Mouse (Mus musculus) left cerebral cortex, postnatal 10 days (tissue): ENCODE results near the gene Mrps9. TPM values are rescaled to one million over a fixed set of nuclear protein-coding genes. Genes with fewer than 3 reads are reported as not detected.
A peak's percentile ranks its signal among the peaks of the same experiment; 100 is the strongest.
"Not testable (repeated sequence)": the region's sequence is repeated elsewhere in the genome, so short reads cannot be mapped to it uniquely, and the experiment has no call there.

Experiments used
- DNase-seq, 2 experiments: peaks; one replicate each; pipeline ENCODE4 v3.0.0; 2021 to 2022; ENCODE audit warnings: low spot score in 2 of 2, mixed read lengths in 1 of 2; ENCODE audit errors: extremely low spot score in 1 of 2
- intact Hi-C: fragments of 180-260 bp; cut with DNase I; formaldehyde crosslinking; loops from one replicate; pipeline ENCODE4 v1.15.1; 2025
- total RNA-seq, 2 experiments: library from RNA; stranded (reverse); gene quantifications; 2 replicates each; pipeline ENCODE4 v1.2.3; 2021

Mrps9 gene
- 10 to 100 TPM; 37.7 to 39.4 TPM for total RNA-seq

DNA sequence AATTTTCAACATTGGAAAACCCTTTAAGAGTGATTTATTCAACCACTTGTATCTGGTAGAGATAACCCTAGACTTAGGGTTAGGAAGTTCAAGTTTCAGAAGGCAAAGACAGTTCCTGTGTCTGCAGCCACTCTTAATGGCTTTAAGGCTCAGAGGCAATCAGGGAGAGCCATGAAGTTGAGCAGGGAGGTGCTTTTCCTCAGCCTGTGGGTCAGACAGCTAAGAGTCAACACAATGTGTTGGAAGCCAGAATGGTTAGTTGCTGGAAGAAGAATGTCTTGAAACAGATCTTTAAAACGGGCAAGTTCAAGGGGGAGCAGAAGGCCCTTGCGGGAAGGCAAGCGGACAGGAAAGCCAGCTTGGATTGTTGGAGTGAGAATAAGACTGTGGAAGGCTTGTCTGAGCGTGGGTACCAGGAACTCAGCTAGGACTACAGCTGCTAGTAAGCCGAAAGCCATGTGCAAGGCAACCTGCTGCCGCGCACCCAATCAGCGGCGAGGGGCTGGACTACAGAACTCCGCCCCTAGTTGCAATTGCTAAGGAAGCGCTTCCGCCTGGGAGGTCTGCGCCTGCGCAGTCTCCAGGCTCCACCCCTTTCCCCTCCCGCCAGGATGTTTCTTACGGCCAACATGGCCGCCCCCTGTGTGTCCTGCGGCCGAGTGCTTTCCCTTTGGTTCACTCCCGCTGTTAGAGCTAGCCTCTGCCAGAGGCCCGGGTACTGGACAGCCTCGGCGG is at the start of gene Mrps9:
Gene Mrps9 (plus strand): TSS at position 571 of the 735 bp plus-strand sequence.
- peak; percentile 95 to 98 for DNase-seq
- intact Hi-C loops, result no loop called here

DNA sequence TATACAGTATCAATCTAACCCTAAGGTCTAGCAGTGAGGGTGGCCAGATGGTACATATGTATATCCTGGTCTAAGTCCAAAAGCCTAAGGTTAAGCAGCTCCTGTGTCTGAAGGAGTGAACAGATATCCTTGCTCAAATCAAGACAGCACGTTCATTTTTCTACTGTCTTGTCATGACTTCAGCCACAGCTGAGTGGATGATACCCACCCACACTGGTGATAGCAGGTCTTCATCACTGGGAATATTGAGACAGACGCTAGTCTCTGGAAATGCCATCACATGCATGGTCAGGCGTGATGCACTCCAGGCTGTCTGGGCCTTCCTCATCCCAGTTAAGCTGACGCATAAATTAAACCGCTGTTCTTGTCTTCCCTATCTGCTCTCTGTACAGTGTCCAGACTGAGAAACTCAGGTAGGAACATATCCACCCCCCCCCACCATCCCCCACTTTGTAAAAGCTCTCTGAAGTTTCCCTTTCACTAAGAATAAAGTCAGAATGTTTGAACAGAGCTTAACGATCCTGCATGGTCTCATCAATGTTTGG is 37.7 kb upstream of the Mrps9 start:
- intact Hi-C loops, result no loop called here
- no peak for DNase-seq

GRCm38 (mm10) chr1:42814798-42815619 is 36.0 kb upstream of the Mrps9 start:
- no peak for DNase-seq
- intact Hi-C loops, result no loop called here

DNA sequence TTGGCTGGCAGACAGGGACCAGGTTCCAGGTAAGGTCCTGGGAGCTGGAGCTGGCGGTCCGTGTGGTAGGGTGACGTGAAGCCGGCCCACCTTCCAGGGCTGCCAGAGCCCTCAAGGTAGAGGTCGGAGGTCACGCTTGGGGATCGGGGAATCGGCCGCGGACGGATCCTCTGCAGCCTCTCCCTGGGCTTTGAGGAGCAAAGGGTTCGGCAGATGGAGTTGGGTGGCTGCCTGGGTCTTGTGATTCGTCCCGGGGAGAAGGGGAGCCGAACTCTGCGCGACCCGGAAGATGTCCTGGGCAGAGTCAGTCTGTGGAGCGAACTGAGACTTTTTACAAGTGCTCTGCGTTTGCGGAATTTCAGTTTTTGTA is 350 bp downstream of the Mrps9 start:
- DNase-seq, result peak in 1 of 2 experiments; percentile 63
- intact Hi-C loops, result no loop called here

DNA sequence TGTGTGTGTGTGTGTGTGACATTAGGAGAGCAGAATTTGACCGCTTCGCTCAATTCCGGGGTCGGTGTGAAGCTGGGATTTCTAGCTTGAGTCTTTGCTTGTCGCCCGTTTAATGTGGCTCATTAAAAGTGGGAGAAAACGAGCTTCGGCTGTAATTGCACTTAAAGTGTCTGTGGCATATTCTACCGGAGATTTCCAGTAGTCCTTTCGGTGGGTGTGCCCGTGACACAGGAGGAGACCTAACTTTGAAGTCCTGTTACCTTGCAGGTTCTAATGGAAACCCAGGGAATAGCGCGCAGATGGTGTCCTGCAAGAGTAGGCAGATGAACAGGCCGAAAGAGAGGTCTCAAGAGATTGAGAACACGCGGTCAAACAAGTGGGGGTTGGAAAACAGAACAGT is 777 bp downstream of the Mrps9 start:
- intact Hi-C loops, result no loop called here
- no peak for DNase-seq

DNA sequence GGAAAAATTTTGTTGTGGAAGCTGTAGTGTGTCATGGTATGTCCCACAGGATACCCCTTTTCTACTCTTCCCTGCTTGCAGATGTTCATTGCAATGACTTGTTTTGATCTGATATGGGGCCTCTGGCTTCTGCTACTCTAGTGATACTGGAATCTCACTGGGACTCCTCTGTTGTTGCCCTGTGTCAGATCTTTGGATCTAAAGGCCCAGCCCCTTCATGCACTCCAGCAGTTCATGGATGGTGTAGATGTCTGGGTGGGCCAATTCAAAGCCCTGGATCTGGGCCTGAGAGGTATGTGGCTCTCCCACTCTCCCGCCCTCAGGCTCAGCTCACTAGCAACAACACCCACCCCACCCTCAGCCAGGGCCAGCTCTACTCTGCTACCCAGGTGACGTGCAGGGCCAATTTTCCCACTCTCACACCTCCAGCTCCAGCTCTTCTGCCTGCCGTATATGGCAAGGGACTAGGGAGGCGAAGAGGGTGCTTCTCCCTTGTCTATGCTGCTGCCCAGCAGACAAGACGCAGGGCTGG is 13.8 kb downstream of the Mrps9 start:
- intact Hi-C loops, result no loop called here
- DNase-seq, result no peak

DNA sequence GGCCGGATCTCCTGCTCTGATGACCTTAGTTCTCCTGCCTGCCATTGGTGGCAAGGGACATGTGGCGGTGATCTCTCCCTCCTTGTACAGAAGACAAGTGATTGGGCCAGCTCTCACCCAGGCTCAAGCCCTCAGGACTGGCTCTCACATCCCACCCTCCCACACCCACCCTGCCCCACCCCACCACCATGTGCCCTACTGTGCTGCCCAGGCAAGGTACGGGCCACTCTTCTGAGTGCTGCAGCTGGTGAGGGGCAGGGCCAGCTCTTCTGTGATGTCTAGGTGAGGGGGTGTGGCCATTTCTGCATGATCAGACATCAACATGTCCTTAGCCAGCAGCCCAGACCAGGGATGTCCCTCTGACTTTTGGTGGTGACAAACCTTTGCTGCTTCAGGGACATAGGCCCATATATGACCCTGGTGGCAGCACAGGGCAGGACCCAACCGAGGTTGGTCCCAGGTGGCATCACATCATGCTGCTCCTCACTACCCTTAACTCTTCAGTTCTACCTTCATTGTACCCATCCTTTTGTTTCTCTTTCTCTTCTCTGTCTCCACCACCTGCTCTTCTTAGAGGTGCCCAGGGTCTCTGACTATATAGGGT is 14.4 kb downstream of the Mrps9 start:
- intact Hi-C loops, result no loop called here
- DNase-seq, result no peak

GRCm38 (mm10) chr1:42865986-42866385 is 15.0 kb downstream of the Mrps9 start:
- intact Hi-C loops, result no loop called here
- no peak for DNase-seq

GRCm38 (mm10) chr1:42867188-42867587 is 16.2 kb downstream of the Mrps9 start:
- DNase-seq, result no peak

DNA sequence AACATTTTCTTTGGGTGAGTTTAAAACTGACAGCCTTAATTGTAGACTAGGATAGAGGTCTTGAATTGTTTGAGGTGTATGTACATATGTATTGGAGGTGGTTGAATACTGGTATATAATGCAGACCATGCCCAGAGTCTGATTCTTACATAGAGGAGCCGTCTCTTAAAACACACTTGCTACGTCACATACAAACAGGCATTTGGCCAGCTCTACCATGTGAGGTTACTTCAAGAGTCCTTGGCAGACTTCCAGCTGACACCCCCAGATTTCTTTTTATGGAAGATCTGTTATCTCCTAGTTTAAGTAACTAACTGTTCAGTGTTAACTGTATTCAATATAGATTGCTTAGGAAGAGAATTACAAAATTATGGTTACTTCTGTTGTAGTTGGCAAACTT is 23.1 kb downstream of the Mrps9 start:
- intact Hi-C loops, result no loop called here
- DNase-seq, result peak; percentile 56 to 59

More at GRCm38 (mm10) chr1:42867188-42867587, 16.2 kb downstream of the Mrps9 start:
- intact Hi-C loops, result no loop called here

DNA sequence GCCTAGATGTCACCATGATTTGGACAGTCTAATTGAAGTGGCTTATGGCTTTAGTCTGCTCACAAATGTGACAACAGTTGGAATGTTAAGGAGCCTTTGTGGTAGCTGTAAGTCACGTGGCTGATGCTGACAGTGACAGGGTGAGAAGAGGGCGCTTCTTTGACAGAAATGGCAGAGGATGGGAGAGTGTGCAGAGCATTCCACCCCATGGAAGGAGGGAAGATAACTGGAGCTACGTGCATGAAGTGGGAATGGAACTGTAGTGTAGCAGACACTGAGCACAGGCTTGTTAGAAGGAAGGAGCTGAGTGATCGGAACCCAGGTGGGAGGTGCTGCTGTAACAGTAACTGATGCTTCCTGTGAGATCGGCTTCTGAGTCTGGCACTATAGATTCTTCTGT is 24.2 kb downstream of the Mrps9 start:
- intact Hi-C loops, result no loop called here
- DNase-seq, result no peak

DNA sequence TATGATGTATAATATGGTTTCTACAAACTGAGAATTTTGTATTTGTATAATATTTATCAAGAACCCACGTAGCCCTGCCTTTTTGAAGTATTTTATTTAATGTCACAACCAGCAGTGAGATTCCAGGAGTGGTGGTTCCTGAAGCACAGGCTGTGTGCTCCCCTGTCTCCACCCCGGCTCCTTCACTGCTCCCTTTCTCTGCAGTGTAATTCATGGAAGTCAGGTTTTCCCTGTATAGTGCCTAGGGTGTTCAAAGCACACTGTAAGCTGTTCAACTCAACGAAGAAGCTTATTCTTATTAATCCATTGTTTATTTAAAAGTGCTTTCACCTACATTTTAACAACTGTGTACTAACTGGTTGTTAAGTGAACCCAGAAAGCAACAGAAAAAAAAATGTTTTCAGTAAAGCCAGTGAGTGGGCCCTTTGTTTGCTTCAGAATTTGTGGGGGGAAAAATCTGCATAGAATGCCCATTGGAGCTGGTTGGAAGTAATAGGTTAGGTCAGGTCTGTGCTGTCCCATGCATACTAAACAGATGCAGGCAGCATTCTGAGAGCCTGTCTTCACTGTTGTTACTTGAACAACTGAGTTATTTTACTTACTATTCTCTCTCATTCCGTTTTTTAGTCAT is 25.5 kb downstream of the Mrps9 start:
- intact Hi-C loops, result no loop called here
- no peak for DNase-seq

DNA sequence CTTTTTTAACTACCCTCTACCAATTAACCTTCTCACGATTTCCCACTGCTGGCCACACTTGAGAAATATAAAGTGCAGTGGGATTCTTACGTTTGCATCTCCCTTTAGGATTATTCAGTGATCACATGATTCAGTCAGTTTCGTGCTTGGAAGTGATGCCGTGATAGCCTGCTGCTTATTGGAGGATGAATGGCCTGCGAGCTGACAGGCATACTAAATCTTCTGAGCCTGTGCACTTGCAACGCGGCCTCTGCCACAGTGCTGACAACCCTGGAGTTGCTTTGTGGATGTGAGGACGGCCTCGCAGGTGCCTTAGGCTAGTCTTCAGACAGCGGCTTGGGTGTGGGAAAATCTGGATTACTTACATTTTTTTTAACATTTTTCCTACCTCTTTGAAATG is 26.2 kb downstream of the Mrps9 start:
- intact Hi-C loops, result no loop called here
- DNase-seq, result no peak

DNA sequence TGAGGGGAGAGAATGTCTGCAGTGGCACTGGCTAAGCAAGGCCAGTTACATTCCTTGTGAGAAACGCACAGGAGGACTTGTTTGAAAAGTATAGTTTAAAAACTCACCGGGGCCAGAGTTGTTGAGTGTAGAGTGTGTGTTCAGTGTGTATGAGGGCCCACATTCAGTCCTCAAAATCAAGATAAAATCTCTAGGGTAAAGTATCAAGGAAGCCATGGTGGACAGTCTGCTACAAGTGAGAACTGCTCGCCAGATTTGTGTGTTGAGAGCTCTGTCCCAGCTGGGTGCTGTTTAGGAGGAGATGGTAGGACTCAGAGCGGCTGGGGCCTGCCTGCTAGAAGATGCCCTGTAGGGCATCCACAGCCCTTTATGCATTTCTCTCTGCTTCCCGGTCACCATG is 27.8 kb downstream of the Mrps9 start:
- no peak for DNase-seq
- intact Hi-C loops, result no loop called here

DNA sequence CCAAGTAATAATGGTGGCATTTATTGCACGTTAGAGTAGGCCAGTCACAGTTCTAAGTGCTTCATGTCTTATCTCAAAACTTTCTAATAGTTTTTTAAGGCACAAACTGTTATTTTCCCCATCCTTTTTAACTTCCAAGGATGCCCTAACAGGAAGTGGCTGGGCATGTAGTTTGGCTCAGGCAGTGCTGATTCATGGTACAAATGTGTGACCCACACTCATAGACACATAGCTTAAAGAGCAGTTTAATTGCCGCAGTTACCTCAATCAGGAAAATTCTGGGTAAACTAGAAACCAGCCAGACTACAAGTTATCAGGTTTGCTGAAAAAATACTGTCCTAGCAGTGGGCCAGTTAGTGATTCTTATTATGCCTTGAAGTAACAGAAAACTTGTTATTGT is 31.2 kb downstream of the Mrps9 start:
- intact Hi-C loops, result no loop called here
- DNase-seq, result no peak

GRCm38 (mm10) chr1:42883418-42883817 is 32.4 kb downstream of the Mrps9 start:
- DNase-seq, intact Hi-C loops: not testable (repeated sequence)

DNA sequence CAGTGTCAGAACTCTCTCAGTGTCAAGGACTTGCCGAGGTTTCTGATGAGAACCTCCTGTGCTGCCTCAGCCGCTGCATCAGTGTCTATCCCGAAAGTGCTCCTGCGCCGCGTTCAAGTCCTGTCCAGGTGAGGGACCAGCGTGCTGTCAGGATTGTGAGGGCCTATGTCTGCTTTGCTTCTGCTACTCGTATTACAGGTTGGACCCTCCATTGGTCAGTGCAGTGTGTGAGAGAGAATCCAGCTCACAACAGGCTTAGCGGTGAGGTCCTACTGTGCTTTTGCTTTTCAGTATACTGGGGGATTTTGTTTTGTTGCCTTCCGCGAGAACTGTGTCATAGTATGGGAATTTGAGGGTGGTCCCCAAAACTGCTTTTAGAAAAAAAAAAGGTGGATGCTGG is 36.8 kb downstream of the Mrps9 start:
- DNase-seq, result no peak
- intact Hi-C loops, result no loop called here

DNA sequence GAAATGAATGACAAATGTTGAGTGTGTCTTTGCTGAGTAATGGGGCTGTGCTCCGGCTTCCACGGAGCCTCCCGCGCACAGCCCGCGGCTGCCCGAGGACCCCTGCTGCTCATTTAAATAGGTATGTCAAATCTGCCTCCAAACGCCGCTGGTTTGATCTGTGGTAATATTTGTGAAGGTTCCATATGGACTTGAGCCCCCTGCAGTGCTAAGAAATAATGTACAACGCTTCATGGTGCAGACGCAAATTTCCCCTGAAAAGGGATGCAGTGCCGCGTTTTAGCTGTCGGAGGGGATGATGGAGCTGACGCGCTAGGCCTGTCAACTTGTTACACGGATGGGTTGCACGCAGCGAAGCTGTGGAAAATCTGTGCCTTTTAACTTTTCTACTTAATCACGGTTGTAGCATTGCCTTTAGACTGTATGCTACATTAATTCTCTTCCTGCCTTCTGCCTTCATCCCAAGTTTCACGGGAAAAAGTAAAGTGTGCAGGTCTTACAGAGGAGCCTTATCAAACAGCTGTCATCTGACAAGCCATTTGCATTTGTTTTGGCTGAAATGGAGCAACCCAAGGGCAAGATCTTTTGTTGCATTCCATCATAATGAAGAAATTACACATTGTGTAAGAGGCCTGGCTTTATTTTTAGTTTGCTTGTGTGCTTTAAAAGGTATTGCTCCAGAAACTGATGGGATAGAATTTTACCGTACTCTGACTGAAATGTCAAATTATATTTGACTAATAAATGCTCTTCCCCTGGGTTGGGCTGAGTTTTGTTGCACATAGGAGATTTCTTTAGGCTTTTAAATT is 37.7 kb downstream of the Mrps9 start:
- no peak for DNase-seq
- intact Hi-C loops, result no loop called here
